Mouse (Mus musculus) left cerebral cortex, postnatal 10 days (tissue): Measurements from ENCODE around the gene Slc7a1. TPM values are rescaled to one million over a fixed set of nuclear protein-coding genes. Genes with fewer than 3 reads are reported as not detected.
A peak's percentile ranks its signal among the peaks of the same experiment; 100 is the strongest.

Experiments
- DNase-seq, 2 experiments: peaks; one replicate each; pipeline ENCODE4 v3.0.0; 2021 to 2022; ENCODE audit warnings: low spot score in 2 of 2, mixed read lengths in 1 of 2; ENCODE audit errors: extremely low spot score in 1 of 2
- intact Hi-C: fragments of 180-260 bp; cut with DNase I; formaldehyde crosslinking; loops from one replicate; pipeline ENCODE4 v1.15.1; 2025
- total RNA-seq, 2 experiments: library from RNA; stranded (reverse); gene quantifications; 2 replicates each; pipeline ENCODE4 v1.2.3; 2021

The Slc7a1 gene
- total RNA-seq, 2 experiments from 2014 or later: 70.9 to 74.5 TPM

GRCm38 (mm10) chr5:148397911-148398310 lies 1.8 kb downstream of the Slc7a1 start:
- intact Hi-C loops: no loop called here
- no peak for DNase-seq

GRCm38 (mm10) chr5:148397418-148397817 lies 2.3 kb downstream of the Slc7a1 start:
- DNase-seq: no peak
- intact Hi-C loops: no loop called here

DNA sequence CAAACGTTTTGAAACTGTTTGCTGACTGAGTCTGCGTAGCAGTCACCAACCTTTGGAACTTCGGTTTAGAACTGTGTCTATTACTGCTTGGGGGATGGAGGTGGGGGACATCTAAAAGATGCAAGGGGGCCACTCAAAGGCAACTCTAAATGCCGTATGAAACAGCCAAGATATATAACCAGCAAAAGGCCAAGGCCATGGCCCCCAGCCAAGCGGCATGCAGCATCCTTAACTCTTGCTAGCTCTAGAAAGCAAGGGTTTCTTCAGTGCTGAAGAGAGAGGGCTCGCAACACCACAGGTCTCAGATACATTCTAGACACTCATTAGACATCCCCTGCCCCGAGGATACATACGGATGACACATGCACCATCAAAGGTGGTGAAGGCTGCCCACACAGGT lies 6.4 kb downstream of the Slc7a1 start:
- DNase-seq: peak in 1 of 2 experiments; percentile 59

GRCm38 (mm10) chr5:148392831-148393230 lies 6.9 kb downstream of the Slc7a1 start:
- peak in 1 of 2 experiments; percentile 90 for DNase-seq
- intact Hi-C loops: no loop called here

More for the DNA sequence above, 6.4 kb downstream of the Slc7a1 start:
- intact Hi-C loops: no loop called here

- no peak for DNase-seq
- intact Hi-C loops: no loop called here
Observed at GRCm38 (mm10) chr5:148389007-148389970, 10.4 kb downstream of the Slc7a1 start.

DNA sequence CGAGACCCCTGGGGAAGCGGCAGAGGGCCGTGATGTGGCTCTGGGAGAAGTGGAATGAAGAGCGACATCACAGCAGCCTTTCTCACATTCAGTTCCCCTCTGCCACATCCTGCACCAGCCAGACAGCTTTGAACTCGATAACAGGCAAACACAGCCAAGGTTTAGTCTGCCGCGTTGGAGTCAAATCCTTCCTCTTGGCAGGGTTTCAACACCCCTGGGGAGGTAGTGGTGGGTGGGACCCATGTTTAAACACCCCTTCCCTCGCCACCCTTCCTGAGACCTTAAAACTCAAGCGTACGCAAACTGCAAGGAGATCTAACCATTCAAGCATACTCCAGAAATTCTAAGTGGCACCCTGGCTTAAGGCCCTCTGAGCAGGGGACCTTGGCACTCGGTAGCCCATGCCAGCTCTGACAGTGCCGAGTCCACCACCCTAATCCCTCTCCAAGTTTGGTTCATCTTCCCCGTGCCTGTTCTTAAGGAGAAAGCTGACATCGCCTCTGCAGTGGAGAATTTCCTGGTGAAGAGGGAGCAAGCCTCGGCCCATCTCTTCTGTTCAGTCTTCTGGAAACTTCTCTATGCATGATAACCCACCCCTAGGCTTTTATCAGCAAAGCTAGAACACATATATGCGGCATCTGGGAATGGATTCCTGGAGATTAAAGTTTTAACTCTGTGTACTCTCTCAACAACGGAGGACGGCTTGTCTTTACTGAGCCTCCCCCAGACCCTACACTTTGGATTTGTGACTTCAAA lies 11.3 kb downstream of the Slc7a1 start:
- DNase-seq: peak in 1 of 2 experiments; percentile 73
- intact Hi-C loops: no loop called here

DNA sequence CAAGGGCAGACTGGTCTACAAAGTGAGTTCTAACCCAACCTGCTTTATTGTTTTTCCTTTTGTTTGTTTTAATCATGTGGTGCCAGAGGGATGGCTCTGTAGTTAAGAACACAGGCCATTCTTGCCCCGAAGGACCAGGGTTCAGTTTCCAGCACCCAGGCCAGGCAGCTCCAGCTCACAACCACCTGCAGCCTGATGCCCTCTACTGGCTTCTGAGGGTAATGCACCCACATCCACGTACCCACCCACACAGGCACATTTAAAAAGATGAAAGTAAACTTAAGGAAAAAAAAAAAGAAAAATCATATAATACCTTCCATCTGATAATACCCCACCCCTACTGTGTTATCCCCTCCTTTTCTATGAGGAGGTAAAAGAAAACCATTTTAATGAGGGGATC lies 11.9 kb downstream of the Slc7a1 start:
- intact Hi-C loops: no loop called here
- no peak for DNase-seq

- intact Hi-C loops: no loop called here
- DNase-seq: peak; percentile 31 to 43
Observed at GRCm38 (mm10) chr5:148386471-148386870, 13.2 kb downstream of the Slc7a1 start.

DNA sequence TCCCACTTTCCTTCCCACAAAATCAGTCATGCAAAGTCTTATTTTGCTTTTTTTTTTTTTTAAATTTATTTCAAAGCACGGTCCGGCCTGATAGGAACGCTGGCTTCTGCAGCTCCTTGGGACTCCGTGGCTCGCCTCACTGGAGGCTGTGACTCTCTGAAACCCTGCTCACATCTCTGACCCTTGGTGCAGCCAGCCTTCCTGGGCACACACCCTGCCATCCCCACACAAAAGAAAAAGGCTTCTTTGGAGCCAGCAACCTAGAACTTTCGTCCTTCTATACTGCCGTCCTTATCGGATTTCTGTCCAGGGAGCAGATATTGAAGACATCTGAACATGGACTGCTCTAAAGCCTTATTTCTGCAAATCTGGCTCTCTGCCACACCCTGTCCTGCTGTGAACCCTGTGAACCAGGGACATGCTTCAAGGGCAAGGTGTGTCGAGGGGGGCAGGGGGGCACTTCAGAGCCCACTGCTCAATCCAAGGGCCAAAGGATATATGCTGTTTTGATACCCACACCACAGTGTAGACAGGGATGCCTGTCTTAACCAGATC lies 15.1 kb downstream of the Slc7a1 start:
- intact Hi-C loops: no loop called here
- no peak for DNase-seq

GRCm38 (mm10) chr5:148383841-148384500 lies 15.7 kb downstream of the Slc7a1 start:
- intact Hi-C loops: no loop called here
- peak in 1 of 2 experiments; percentile 78 for DNase-seq

GRCm38 (mm10) chr5:148381083-148381482 lies 18.6 kb downstream of the Slc7a1 start:
- intact Hi-C loops: no loop called here
- DNase-seq: no peak

GRCm38 (mm10) chr5:148380246-148380504 lies 19.5 kb downstream of the Slc7a1 start:
- intact Hi-C loops: no loop called here
- DNase-seq: no peak

GRCm38 (mm10) chr5:148379455-148380245 lies 20.1 kb downstream of the Slc7a1 start:
- DNase-seq: no peak
- intact Hi-C loops: no loop called here

DNA sequence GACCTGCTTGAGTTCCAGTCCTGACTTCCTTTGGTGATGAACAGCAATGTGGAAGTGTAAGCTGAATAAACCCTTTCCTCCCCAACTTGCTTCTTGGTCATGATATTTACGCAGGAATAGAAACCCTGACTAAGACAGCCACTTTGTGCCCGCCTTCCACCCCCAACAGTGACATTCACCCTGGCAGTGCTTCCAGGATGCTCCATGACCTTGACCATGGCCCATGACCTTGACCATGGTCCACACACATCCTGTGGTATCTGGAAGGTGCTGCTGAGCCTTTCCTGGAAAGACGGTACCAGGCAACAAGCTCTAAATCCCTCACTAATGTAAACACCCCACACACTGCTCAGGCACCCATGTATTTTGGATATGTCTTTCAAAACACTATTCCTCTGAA lies 21.0 kb downstream of the Slc7a1 start:
- intact Hi-C loops: no loop called here
- DNase-seq: no peak

DNA sequence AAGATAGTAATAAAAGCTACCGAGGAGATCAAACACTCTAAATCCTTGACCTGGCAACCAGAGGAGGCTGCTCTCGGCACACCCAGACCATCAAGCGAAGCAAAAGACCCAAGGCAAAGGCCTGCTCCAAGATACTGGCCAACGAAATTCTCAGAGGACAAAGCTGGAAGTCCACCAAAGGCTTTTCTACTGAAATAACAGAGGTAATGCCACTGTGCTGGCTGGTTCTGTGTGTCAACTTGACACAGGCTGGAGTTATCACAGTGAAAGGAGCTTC lies 21.5 kb downstream of the Slc7a1 start:
- intact Hi-C loops: no loop called here
- no peak for DNase-seq

- DNase-seq: peak in 1 of 2 experiments; percentile 46
- intact Hi-C loops: no loop called here
Observed at GRCm38 (mm10) chr5:148377439-148378231, 22.1 kb downstream of the Slc7a1 start.

- no peak for DNase-seq
- intact Hi-C loops: no loop called here
Observed at GRCm38 (mm10) chr5:148376358-148376757, 23.3 kb downstream of the Slc7a1 start.

DNA sequence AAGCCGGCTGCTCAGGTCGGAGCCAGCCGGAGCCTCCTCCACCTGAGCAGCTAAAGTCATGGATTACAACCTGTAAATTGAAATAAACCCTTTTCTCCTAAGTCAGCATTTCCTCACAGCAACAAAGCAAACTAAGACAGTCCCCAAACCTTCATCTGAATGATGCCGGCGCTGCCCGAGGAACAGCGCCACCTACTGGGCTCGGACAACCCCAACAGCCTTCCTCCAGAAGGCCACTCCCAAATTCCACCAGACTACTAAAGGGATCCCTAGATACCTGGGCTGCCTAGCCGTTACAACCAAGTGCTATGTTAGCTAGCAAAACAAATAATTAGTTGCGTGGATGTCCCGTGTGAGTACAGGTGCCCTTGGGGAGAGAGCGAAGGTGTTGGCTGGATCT lies 24.2 kb downstream of the Slc7a1 start:
- DNase-seq: no peak
- intact Hi-C loops: no loop called here
